Mouse (Mus musculus) spleen, postnatal 36 days (tissue): ENCODE measurements around the gene Tpsb2.

Source experiments
- DNase-seq, 2 experiments: peaks; one replicate each; pipeline ENCODE4 v3.0.0; 2022; ENCODE audit warnings: low spot score in 2 of 2, mixed read lengths in 1 of 2

Gene Tpsb2

GRCm38 (mm10) chr17:25407352-25407751 lies 41.2 kb downstream of the Tpsb2 start:
- DNase-seq, result no peak

DNA sequence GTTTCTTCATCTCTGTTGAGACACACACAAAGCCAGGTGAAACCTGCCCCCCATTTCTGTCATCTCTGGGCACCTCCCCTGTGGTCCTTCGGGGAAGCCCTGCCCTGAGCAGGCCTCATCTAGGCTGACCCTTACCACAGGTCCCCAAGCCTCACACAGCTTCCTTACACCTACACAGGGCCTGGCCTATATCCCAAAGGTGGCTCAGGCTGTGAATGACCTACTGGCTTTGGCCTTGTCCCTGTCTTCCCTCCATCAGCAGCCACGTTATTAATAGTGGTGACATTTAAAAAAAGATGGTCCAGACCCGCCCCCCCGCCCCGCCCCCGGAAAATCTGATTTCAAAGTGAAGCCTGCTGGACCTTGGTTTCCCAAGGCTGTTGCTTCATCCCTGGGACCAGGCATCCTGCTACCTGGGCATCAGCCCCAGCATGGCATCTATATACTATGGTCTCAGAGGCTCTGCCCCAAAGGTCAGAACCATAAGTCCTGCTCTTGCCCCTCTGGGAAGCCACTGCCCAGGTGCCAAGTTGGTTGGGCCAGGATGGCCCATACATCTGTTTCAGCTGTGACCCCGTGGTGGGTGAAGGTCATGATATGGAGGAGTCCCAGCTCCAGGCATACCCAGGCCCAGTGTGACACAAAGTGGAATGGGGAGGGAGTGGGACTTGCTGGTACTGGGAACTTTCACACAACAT lies 42.3 kb downstream of the Tpsb2 start:
- no peak for DNase-seq

GRCm38 (mm10) chr17:25409621-25410020 lies 43.5 kb downstream of the Tpsb2 start:
- no peak for DNase-seq

DNA sequence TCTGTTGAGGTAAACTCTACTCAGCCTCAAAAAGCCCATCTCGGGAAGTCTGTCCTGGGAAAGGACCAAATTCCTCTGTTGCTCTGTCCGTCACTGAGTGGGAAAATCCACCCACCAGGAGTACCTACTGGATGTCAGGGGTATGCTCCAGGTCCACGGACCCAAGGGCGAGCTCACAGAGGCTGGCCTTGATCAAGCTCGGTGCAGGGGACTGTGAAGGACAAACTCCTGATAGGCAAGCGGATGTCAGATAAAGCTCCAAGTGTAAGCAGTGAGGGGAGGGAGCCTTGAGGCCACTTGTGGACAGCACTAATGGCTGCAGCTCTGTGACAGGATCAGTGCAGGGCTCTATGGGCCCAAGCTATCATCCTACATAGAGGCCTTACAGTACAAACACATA lies 44.1 kb downstream of the Tpsb2 start:
- no peak for DNase-seq

DNA sequence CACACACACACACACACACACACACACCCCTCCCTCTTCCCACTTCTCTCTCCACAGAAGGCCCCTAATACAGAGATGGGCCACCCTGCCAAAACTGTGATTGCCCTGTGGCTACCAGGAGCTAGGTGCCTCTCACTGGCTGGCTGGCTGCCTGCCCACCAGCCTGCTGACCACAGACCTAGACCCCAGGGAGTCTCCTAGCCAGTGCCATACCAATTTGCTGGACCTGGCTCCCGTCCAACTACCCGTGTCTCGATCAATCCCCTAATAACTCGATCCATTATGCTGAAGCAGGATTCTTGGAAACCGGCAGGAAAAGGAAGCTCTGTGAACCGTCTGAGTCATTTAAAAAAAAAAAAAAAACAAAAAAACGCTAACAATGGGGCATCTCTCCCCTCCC lies 44.7 kb downstream of the Tpsb2 start:
- DNase-seq, result no peak

GRCm38 (mm10) chr17:25411251-25411650 lies 45.1 kb downstream of the Tpsb2 start:
- DNase-seq, result no peak

DNA sequence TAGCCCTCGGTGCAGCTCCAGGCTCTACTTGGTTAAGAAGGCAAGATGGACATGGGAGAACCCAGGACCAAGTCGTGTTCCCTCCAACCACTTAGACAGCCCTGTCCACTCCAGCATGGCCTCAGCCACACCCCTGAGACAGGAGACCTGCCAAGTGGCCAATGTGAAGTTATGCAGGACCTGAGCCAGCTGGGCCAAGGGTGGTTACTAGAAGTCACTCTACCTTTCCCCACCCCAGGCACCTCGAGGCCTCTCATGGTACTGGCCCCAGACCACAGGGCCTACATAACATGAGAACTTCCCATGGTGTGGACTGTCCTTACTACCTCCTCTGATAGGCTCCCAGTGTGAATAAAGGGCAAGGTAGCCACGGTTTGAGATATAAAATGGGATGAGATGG lies 48.1 kb downstream of the Tpsb2 start:
- DNase-seq, result no peak

- no peak for DNase-seq
Observed at GRCm38 (mm10) chr17:25414917-25415316, 48.8 kb downstream of the Tpsb2 start.

- no peak for DNase-seq
Observed at GRCm38 (mm10) chr17:25415421-25415913, 49.4 kb downstream of the Tpsb2 start.

DNA sequence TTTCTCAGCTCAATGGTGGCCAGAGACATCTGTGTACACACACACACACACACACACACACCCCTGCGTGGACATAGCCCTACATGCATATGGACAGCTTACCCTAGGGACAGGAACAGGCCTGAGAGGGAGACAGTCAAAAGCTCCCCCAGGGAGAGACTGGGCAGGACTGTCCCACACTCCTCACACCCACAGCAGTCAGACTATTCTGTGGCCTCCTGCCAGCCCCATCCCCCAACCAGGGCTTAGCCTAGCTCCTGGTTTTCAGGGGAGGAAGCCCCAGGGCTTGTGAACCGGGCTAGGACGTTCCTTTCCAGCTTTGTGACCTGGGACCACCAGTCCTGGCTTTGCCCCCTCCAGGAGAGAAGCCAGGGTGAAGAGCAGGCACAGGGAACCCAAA lies 50.1 kb downstream of the Tpsb2 start:
- DNase-seq, result no peak

DNA sequence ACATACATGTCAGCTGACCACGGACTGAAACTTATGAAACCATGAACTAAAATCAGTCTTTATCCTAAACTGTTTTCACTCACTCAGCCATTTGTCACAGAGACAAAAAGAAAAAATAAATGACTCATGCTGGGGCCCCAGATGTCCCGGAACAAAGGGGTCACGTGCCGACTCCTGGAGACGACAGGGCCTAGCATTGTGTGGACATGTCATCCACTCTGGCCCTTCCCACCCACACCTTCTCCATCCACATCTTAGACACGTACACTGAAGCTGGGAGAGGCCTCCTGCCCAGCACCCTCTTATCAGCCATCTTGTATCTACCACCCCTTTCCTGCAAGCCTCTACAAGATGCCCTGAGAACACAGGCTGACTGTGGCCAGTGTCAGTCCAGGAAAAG lies 51.9 kb downstream of the Tpsb2 start:
- DNase-seq, result no peak
